Mouse (Mus musculus) myocyte (in vitro differentiated cells): ENCODE data around the gene S100pbp.

ENCODE experiments used
- E2F4 ChIP-seq: IDR thresholded peaks from one replicate; pipeline ENCODE4 v1.6.1; 2011; ENCODE audit warnings: mild to moderate bottlenecking, control low read depth, moderate library complexity; ENCODE audit not compliant: insufficient read depth
- MYOG ChIP-seq, 3 experiments: IDR thresholded peaks; one replicate each; pipeline ENCODE4 v1.6.1; 2011; ENCODE audit warnings: control low read depth in 2 of 3, low read depth in 2 of 3, mild to moderate bottlenecking in 2 of 3; ENCODE audit not compliant: insufficient read length in 2 of 3, control insufficient read depth in 1 of 3, insufficient read depth in 1 of 3
- POLR2A ChIP-seq: IDR thresholded peaks from one replicate; pipeline ENCODE4 v1.6.1; 2011; ENCODE audit warnings: low read depth, mild to moderate bottlenecking, control low read depth, moderate library complexity; ENCODE audit not compliant: insufficient read length
- POLR2AphosphoS2 ChIP-seq: IDR thresholded peaks from one replicate; pipeline ENCODE4 v1.6.1; 2011; ENCODE audit warnings: low read depth, control low read depth; ENCODE audit not compliant: insufficient read length

DNA sequence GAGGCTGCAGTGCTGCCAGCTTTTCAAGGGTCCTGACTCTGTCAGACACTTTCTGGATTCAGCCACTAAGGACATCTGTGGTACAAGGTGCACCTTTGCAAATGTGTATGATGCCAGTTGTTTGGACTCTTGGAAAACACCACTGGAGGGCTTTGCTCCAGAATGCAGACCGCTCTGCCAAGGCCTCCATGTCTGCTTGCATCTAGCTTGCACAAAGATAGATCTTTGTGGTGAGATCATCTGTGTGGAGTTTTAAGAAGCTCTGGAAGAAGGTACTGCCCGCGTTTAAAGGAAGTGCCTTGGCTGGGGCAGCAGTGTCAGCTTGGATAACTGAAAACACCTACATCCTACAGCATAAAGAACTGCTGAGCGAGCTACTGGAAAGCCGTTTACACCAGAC lies 46.0 kb downstream of the S100pbp start:
- TF ChIP-seq POLR2A (no peak), E2F4 (no peak), POLR2AphosphoS2 (no peak), MYOG (IDR thresholded peaks at IDR 0.05; ENCODE audit: control insufficient read depth in 1 of 3, insufficient read depth in 1 of 3, insufficient read length in 2 of 3, low read depth in 2 of 3) (no peak)
